Mouse (Mus musculus) liver, postnatal 0 days (tissue): Measurements from ENCODE around the gene Phf8. TPM values are rescaled to one million over a fixed set of nuclear protein-coding genes. Genes with fewer than 3 reads are reported as not detected.
A peak's percentile ranks its signal among the peaks of the same experiment; 100 is the strongest.
"Not testable (repeated sequence)": the region's sequence is repeated elsewhere in the genome, so short reads cannot be mapped to it uniquely, and the experiment has no call there.

Experiments used
- ATAC-seq: fragments of 200-750 bp; cut with Nextera tagmentation; 2 replicates; pipeline ENCODE4 v1.8.0; 2017; ENCODE audit warnings: mild to moderate bottlenecking, moderate library complexity
- DNase-seq: peaks from one replicate; pipeline ENCODE4 v3.0.0-alpha.2; 2016
- H3K27ac ChIP-seq: fragments of 300-500 bp; sonication (generic); 2 replicates; pipeline ENCODE4 v1.5.1; 2014; ENCODE audit warnings: antibody characterized with exemption, moderate library complexity, mild to moderate bottlenecking, low read depth
- H3K27me3 ChIP-seq: fragments of 300-500 bp; sonication (generic); 2 replicates; pipeline ENCODE4 v1.6.1; 2014; ENCODE audit warnings: low read length, control low read depth, mixed read lengths; ENCODE audit not compliant: insufficient read depth
- H3K36me3 ChIP-seq: fragments of 300-500 bp; sonication (generic); replicated peaks from 2 replicates; pipeline ENCODE4 v1.6.1; 2014; ENCODE audit warnings: mild to moderate bottlenecking, control low read depth, low read length, moderate library complexity, mixed read lengths; ENCODE audit not compliant: insufficient read depth
- H3K4me1 ChIP-seq: fragments of 300-500 bp; sonication (generic); 2 replicates; pipeline ENCODE4 v1.6.1; 2014; ENCODE audit warnings: antibody characterized with exemption, mild to moderate bottlenecking, control low read depth; ENCODE audit not compliant: insufficient read depth
- H3K4me2 ChIP-seq: fragments of 300-500 bp; sonication (generic); 2 replicates; pipeline ENCODE4 v1.6.1; 2014; ENCODE audit warnings: low read depth, mild to moderate bottlenecking, low read length, moderate library complexity, mixed read lengths
- H3K4me3 ChIP-seq: fragments of 300-500 bp; sonication (generic); 2 replicates; pipeline ENCODE4 v1.5.1; 2014; ENCODE audit warnings: low read depth, low read length
- H3K9ac ChIP-seq: fragments of 300-500 bp; sonication (generic); replicated peaks from 2 replicates; pipeline ENCODE4 v1.6.1; 2014; ENCODE audit warnings: mild to moderate bottlenecking, moderate library complexity
- H3K9me3 ChIP-seq: fragments of 300-500 bp; sonication (generic); 2 replicates; pipeline ENCODE4 v1.6.1; 2016; ENCODE audit warnings: mild to moderate bottlenecking, control low read depth, low read length, mixed read lengths
- CTCF ChIP-seq: sonication (generic); IDR thresholded peaks from 2 replicates; pipeline ENCODE4 v1.5.1; 2016; ENCODE audit warnings: antibody characterized with exemption, low read depth
- EP300 ChIP-seq: IDR thresholded peaks from 2 replicates; pipeline ENCODE4 v1.6.1; 2016; ENCODE audit warnings: antibody characterized with exemption, low read depth, mild to moderate bottlenecking
- WGBS: fragments of 180-500 bp; shearing (Covaris S2); extraction: QIAGEN DNeasy Blood & Tissue Kit; methylation state at CpG from one replicate; pipeline ENCODE4 v1.1.7; 2014; ENCODE audit not compliant: insufficient replicate concordance; 5-methylcytosine and 5-hydroxymethylcytosine counted together
- polyA plus RNA-seq: library from polyadenylated mRNA; unstranded; fragments of >200 nt; fragmentation: Nextera tagmentation; extraction: Ambion mirVana; gene quantifications from 2 replicates; pipeline ENCODE4 v1.2.1, GENCODE M21; 2015

Phf8 gene
- 3.7 and 4.6 TPM in 2 replicates for polyA plus RNA-seq

DNA sequence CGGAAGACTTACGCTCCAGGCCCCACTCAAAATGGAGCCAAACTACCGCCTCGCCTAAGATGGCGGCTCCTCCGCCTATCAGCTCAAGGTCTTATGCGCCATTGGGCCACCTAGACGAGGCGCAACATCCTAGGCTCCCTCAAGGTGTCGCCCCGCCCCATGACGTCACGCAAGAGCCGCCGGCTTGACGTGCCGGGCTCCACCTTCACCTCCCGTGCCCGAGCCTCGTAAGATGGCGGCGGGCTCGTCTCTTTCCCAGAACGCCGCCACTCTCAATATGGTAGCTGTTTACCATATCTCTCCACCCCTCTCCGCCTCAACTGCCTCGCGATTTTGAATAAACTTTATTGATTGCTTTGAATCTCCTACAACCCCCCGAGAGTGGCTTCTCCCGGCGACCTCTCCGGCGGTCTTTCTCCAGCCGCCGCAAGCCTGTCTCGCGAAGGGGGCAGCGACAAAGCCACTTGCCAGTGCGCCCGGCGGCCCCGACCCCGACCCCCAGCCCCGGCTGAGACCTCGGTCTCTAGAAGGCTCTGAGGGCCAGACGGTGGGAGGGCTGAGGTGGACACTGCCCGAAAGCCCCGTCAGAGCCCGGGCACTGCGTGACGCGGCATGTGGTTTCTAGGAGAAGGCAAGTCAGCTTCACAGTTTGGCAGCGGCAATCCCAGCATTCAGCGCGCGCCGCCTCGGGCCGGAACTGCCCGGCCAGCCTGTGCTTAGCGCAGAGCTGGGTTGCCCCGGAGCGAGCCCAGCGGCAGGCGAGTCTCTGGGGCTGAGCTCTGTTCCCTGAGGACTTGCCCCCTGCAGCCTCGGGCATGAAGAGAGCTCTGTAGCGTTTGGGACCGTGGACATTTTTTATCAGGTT is at the start of gene Phf8:
Gene Phf8 (plus strand): TSS at position 215 of the 865 bp plus-strand sequence.
- peak within 1 kb of the TSS; percentile 85 for H3K9ac ChIP-seq
- no peaks in the 10 kb centered on the region for H3K9me3 ChIP-seq
- H3K27me3 ChIP-seq: no peaks in the 10 kb centered on the region
- peaks cover 5% of the 10 kb centered on the region; the same call in 1 of the 2 replicates for H3K36me3 ChIP-seq
- H3K4me2 ChIP-seq: peak within 1 kb of the TSS; percentile 82
- TF ChIP-seq EP300 (peak; percentile 3; the same call in 1 of the 2 replicates), CTCF (peak; percentile 37)
- DNase-seq (peak; percentile 95), ATAC-seq (peak; percentile 95)
- peak within 1 kb of the TSS; percentile 70 for H3K4me3 ChIP-seq
- H3K4me1 ChIP-seq: no peaks in the 10 kb centered on the region
- peak within 1 kb of the TSS; percentile 100 for H3K27ac ChIP-seq
- WGBS: 21% methylated on average over 58 of the region's 68 CpGs

- TF ChIP-seq CTCF (peak; percentile 36; the same call in 1 of the 2 replicates), EP300 (no peak)
- H3K4me3 ChIP-seq: no peak overlapping the region
- ATAC-seq (no peak), DNase-seq (no peak)
- H3K36me3 ChIP-seq: no peaks in the 10 kb centered on the region
- H3K27ac ChIP-seq: no peak overlapping the region
- 74% methylated on average over 3 of the region's 3 CpGs for WGBS
- no peak overlapping the region for H3K4me2 ChIP-seq
- H3K4me1 ChIP-seq: no peaks in the 10 kb centered on the region
- H3K27me3 ChIP-seq: no peaks in the 10 kb centered on the region
- no peak overlapping the region for H3K9ac ChIP-seq
- H3K9me3 ChIP-seq: no peaks in the 10 kb centered on the region
Observed at GRCm38 (mm10) chrX:151488128-151488527, 32.3 kb upstream of the Phf8 start.

GRCm38 (mm10) chrX:151493269-151493668 is 27.2 kb upstream of the Phf8 start:
- not testable (repeated sequence) for H3K27me3 ChIP-seq, ATAC-seq, H3K4me3 ChIP-seq, H3K4me2 ChIP-seq, H3K9ac ChIP-seq, H3K9me3 ChIP-seq, H3K27ac ChIP-seq, DNase-seq, H3K4me1 ChIP-seq, H3K36me3 ChIP-seq
- 89% methylated on average over 4 of the region's 4 CpGs for WGBS
- TF ChIP-seq CTCF: peak; percentile 25

DNA sequence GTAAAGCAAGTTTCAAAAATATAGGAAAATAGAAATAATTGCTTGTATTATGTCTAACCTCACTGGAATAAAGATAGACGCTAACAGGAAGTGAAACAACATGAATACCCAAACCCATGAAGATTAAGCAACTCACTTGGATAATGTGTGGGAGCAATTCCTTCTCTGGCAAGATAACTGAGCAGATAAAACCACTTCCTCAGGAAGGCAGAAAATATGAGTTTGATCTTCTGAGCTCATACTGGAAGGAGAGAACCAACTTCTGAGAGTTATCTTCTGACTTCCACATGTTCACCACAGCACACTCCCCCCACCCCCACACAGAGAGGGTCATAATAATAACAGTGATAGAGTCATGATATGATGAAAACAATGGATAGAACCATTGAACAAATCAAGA is 23.9 kb upstream of the Phf8 start:
- no peak overlapping the region for H3K4me2 ChIP-seq
- no peaks in the 10 kb centered on the region for H3K4me1 ChIP-seq
- no peak for ATAC-seq
- no peaks in the 10 kb centered on the region for H3K36me3 ChIP-seq
- H3K27ac ChIP-seq: no peak overlapping the region
- no peaks in the 10 kb centered on the region for H3K9me3 ChIP-seq
- 38% methylated on average over 1 of the region's 1 CpGs for WGBS
- H3K27me3 ChIP-seq: no peaks in the 10 kb centered on the region
- no peak for TF ChIP-seq EP300
- TF ChIP-seq CTCF: no peak
- H3K9ac ChIP-seq: no peak overlapping the region
- no peak overlapping the region for H3K4me3 ChIP-seq
- DNase-seq: no peak

GRCm38 (mm10) chrX:151508536-151508935 is 11.9 kb upstream of the Phf8 start:
- Histone ChIP-seq H3K27ac (no peak overlapping the region), H3K36me3 (no peaks in the 10 kb centered on the region), H3K9me3 (no peaks in the 10 kb centered on the region), H3K27me3 (no peaks in the 10 kb centered on the region), H3K4me3 (no peak overlapping the region), H3K4me1 (no peaks in the 10 kb centered on the region), H3K4me2 (no peak overlapping the region), H3K9ac (no peak overlapping the region)
- no peak for ATAC-seq
- DNase-seq: no peak
- no peak for TF ChIP-seq EP300
- no peak for TF ChIP-seq CTCF

DNA sequence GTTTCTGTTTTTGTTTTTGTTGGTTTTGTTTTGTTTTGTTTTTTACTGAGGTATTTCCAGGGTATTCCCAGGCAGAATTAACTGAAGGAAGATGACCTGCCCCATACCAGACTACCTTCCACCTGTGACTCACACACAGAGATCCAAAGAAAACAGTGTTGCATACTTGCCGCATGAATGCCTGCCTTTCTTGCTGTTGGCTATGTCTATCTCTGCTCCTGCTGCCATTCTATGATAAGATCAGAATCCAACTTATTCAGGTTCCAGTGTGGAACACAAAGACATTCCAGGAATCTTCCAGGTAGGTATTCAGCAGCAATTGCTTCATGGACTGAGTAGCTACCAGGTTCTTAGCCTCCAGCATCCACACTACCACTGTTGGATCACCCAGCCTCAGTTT is 10.6 kb upstream of the Phf8 start:
- Histone ChIP-seq H3K27ac (no peak overlapping the region), H3K4me3 (no peak overlapping the region), H3K36me3 (no peaks in the 10 kb centered on the region), H3K9ac (no peak overlapping the region), H3K9me3 (no peaks in the 10 kb centered on the region), H3K27me3 (no peaks in the 10 kb centered on the region), H3K4me1 (no peaks in the 10 kb centered on the region), H3K4me2 (no peak overlapping the region)
- ATAC-seq (no peak), DNase-seq (no peak)
- WGBS: 73% methylated on average over 1 of the region's 1 CpGs
- TF ChIP-seq CTCF (no peak), EP300 (no peak)
